Mouse (Mus musculus) limb, embryonic 14.5 days (tissue): ENCODE measurements at regions not wholly inside any gene's neighbourhood (a gene's known extent, or its start where the extent isn't known, plus 50 kb on each side); places are given as distances from the start of the nearest gene placed in this dataset.

Experiments used
- ATAC-seq: fragments of 200-750 bp; cut with Nextera tagmentation; 2 replicates; pipeline ENCODE4 v1.8.0; 2017; ENCODE audit warnings: low read depth, moderate number of reproducible peaks, moderate TSS enrichment; ENCODE audit not compliant: low FRiP score
- DNase-seq: peaks from one replicate; pipeline ENCODE4 v3.0.0-alpha.2; 2015; ENCODE audit warnings: low spot score
- H3K27ac ChIP-seq: fragments of 300-500 bp; sonication (generic); replicated peaks from 2 replicates; pipeline ENCODE4 v1.5.1; 2014; ENCODE audit warnings: low read depth, mild to moderate bottlenecking, low read length, moderate library complexity, mixed read lengths
- H3K27me3 ChIP-seq: fragments of 300-500 bp; sonication (generic); 2 replicates; pipeline ENCODE4 v1.6.1; 2014; ENCODE audit warnings: low read length, mixed read lengths; ENCODE audit not compliant: control insufficient read depth, insufficient read depth
- H3K36me3 ChIP-seq: fragments of 300-500 bp; sonication (generic); 2 replicates; pipeline ENCODE4 v1.6.1; 2014; ENCODE audit warnings: mild to moderate bottlenecking, low read length, moderate library complexity, mixed read lengths; ENCODE audit not compliant: control insufficient read depth, insufficient read depth
- H3K4me1 ChIP-seq: fragments of 300-500 bp; sonication (generic); 2 replicates; pipeline ENCODE4 v1.6.1; 2014; ENCODE audit warnings: antibody characterized with exemption, low read length, mixed read lengths; ENCODE audit not compliant: control insufficient read depth, insufficient read depth
- H3K4me2 ChIP-seq: fragments of 300-500 bp; sonication (generic); replicated peaks from 2 replicates; pipeline ENCODE4 v1.6.1; 2014; ENCODE audit warnings: low read depth, mild to moderate bottlenecking, low read length, moderate library complexity; ENCODE audit not compliant: severe bottlenecking
- H3K4me3 ChIP-seq: fragments of 300-500 bp; sonication (generic); replicated peaks from 2 replicates; pipeline ENCODE4 v1.5.1; 2014; ENCODE audit warnings: low read length
- H3K9ac ChIP-seq: fragments of 300-500 bp; sonication (generic); 2 replicates; pipeline ENCODE4 v1.6.1; 2014; ENCODE audit warnings: mild to moderate bottlenecking, low read depth, low read length, moderate library complexity; ENCODE audit not compliant: severe bottlenecking
- H3K9me3 ChIP-seq: fragments of 300-500 bp; sonication (generic); 2 replicates; pipeline ENCODE4 v1.6.1; 2016; ENCODE audit warnings: low read length; ENCODE audit not compliant: control insufficient read depth
- POLR2A ChIP-seq: fragments of 200-500 bp; IDR thresholded peaks from 2 replicates; pipeline ENCODE4 v1.8.0; 2012; ENCODE audit warnings: inconsistent platforms, mild to moderate bottlenecking, moderate library complexity, borderline replicate concordance; ENCODE audit not compliant: insufficient read depth, insufficient read length; ENCODE audit errors: extremely low read depth
- WGBS: fragments of 180-500 bp; shearing (Covaris S2); extraction: QIAGEN DNeasy Blood & Tissue Kit; methylation state at CpG from one replicate; pipeline ENCODE4 v1.1.7; 2014; 5-methylcytosine and 5-hydroxymethylcytosine counted together

DNA sequence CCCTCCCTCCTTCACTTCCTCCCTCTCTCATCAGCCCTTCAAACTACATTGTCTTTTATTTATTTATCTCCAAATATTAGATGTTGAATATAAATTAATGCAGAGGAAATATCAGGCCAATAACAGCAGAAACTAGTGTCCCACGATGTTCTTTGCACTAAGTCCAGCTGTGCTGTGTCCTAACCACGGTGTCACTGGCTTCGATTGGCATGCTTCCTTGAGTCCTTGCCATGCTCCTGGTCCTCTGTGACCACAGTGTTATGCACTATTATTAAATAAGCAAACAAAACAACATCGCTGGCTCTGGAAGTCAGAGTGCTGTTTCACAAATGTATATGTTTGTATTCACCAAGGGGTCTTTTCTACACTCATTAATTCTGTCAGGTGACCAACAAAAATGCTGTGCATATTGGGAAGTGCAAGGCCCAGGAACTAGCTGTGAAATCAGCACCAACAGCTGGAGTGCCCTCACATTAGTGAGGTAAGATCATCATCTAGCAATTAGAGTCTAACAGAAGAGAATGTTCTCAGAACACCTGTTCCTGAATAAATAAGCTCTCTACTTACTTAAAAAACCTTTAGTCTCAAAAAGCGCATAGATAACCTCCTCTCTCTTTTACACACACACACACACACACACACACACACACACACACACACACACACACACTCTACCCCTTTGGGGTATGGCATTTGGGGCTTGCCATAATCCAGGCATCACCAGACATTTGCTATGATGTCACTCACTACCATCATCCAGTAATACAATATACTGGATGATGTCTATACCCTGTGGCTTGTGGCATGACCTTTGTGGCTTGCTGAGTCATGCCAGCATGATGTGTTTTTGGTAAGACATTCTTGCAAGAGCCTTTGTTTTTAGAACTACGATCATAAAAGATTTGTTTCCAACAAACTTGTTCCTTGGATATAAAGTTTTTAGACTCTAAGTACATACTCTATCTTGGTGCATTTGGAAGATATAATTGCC is 81.9 kb upstream of the Rgs2 start:
- no peak for TF ChIP-seq POLR2A
- Histone ChIP-seq H3K4me2 (no peak overlapping the region), H3K9me3 (no peaks in the 10 kb centered on the region), H3K4me1 (no peaks in the 10 kb centered on the region), H3K27me3 (no peaks in the 10 kb centered on the region), H3K4me3 (no peak overlapping the region), H3K9ac (no peak overlapping the region), H3K36me3 (no peaks in the 10 kb centered on the region), H3K27ac (no peak overlapping the region)
- WGBS: 94% methylated on average over 6 of the region's 6 CpGs
- ATAC-seq (no peak), DNase-seq (no peak)

- H3K36me3 ChIP-seq: no peaks in the 10 kb centered on the region
- H3K9ac ChIP-seq: no peak overlapping the region
- no peak overlapping the region for H3K4me3 ChIP-seq
- 66% methylated on average over 3 of the region's 3 CpGs for WGBS
- TF ChIP-seq POLR2A: no peak
- DNase-seq (no peak), ATAC-seq (no peak)
- H3K9me3 ChIP-seq: no peaks in the 10 kb centered on the region
- H3K4me1 ChIP-seq: no peaks in the 10 kb centered on the region
- no peaks in the 10 kb centered on the region for H3K27me3 ChIP-seq
- no peak overlapping the region for H3K27ac ChIP-seq
- no peak overlapping the region for H3K4me2 ChIP-seq
Measured at GRCm38 (mm10) chr1:144078972-144079371, 75.0 kb upstream of the Rgs2 start.

DNA sequence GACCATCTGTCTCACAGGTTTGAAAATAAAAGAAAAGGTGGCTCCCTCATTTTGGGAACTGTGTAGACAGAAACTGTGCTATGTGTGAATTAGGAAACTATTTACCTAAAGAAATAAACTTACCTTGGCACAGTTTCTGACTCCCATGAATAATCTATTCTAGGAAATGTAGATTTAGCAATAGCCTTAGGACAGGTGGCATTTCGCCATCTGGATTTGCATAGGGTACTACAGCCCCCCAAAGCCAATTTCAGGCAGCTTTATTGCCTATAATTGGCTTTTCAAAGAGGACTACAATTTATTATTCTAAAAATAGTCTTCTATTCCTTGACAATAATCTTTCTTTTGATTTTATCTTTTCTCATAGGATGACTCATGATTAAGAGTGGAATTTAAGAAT is 74.5 kb upstream of the Rgs2 start:
- Histone ChIP-seq H3K4me1 (no peaks in the 10 kb centered on the region), H3K36me3 (no peaks in the 10 kb centered on the region), H3K4me2 (no peak overlapping the region), H3K4me3 (no peak overlapping the region), H3K9ac (no peak overlapping the region), H3K9me3 (no peaks in the 10 kb centered on the region), H3K27me3 (no peaks in the 10 kb centered on the region), H3K27ac (no peak overlapping the region)
- ATAC-seq (no peak), DNase-seq (peak; percentile 22)
- 47% methylated on average over 1 of the region's 1 CpGs for WGBS
- TF ChIP-seq POLR2A: no peak

- no peaks in the 10 kb centered on the region for H3K4me1 ChIP-seq
- no peak for DNase-seq
- WGBS: 87% methylated on average over 4 of the region's 4 CpGs
Measured at GRCm38 (mm10) chr1:144075991-144076390, 72.0 kb upstream of the Rgs2 start.

GRCm38 (mm10) chr1:144061283-144061682 is 57.3 kb upstream of the Rgs2 start:
- Histone ChIP-seq H3K9me3 (no peaks in the 10 kb centered on the region), H3K27me3 (no peaks in the 10 kb centered on the region), H3K4me2 (no peak overlapping the region), H3K9ac (no peak overlapping the region), H3K27ac (no peak overlapping the region), H3K4me1 (no peaks in the 10 kb centered on the region), H3K36me3 (no peaks in the 10 kb centered on the region), H3K4me3 (no peak overlapping the region)
- no peak for TF ChIP-seq POLR2A
- no peak for DNase-seq
- 64% methylated on average over 3 of the region's 3 CpGs for WGBS
- ATAC-seq: no peak

More at GRCm38 (mm10) chr1:144075991-144076390, 72.0 kb upstream of the Rgs2 start:
- Histone ChIP-seq H3K4me3 (no peak overlapping the region), H3K9ac (no peak overlapping the region), H3K36me3 (no peaks in the 10 kb centered on the region), H3K27ac (no peak overlapping the region), H3K9me3 (no peaks in the 10 kb centered on the region), H3K4me2 (no peak overlapping the region), H3K27me3 (no peaks in the 10 kb centered on the region)
- ATAC-seq: no peak
- TF ChIP-seq POLR2A: no peak
